Mouse (Mus musculus) frontal cortex, adult 2 months (tissue): ENCODE results near the gene Coro1a. TPM values are rescaled to one million over a fixed set of nuclear protein-coding genes. Genes with fewer than 3 reads are reported as not detected.
"Not testable (repeated sequence)": the region's sequence is repeated elsewhere in the genome, so short reads cannot be mapped to it uniquely, and the experiment has no call there.

Experiments used
- DNase-seq, 2 experiments: peaks; one replicate each; pipeline ENCODE4 v3.0.0; 2022; ENCODE audit warnings: low spot score in 1 of 2; ENCODE audit errors: extremely low spot score in 1 of 2
- polyA plus RNA-seq: library from polyadenylated mRNA; depleted of rRNA; stranded (reverse); fragments of >200 nt; gene quantifications from 2 replicates; pipeline ENCODE4 v1.2.3, GENCODE M21; 2012

The Coro1a gene
- polyA plus RNA-seq, 1 experiment: 145 TPM

- DNase-seq: no peak
These were observed 16.9 kb downstream of the Coro1a start for GRCm38 (mm10) chr7:126690737-126691136.

GRCm38 (mm10) chr7:126689021-126689420, 18.6 kb downstream of the Coro1a start:
- DNase-seq: no peak

- not testable (repeated sequence) for DNase-seq
These were observed 19.4 kb downstream of the Coro1a start for GRCm38 (mm10) chr7:126688156-126688555.

- no peak for DNase-seq
These were observed 26.4 kb downstream of the Coro1a start for GRCm38 (mm10) chr7:126681221-126681620.

- DNase-seq: no peak
These were observed 27.9 kb downstream of the Coro1a start for GRCm38 (mm10) chr7:126679683-126680082.

GRCm38 (mm10) chr7:126678545-126679341, 28.8 kb downstream of the Coro1a start:
- DNase-seq: no peak

- no peak for DNase-seq
These were observed 30.9 kb downstream of the Coro1a start for GRCm38 (mm10) chr7:126676631-126677220.

GRCm38 (mm10) chr7:126676207-126676606, 31.4 kb downstream of the Coro1a start, which contains the start of gene Sult1a1:
Gene Sult1a1, minus strand, starts transcription at chr7:126676432.
- no peak for DNase-seq

- DNase-seq: no peak
These were observed 32.5 kb downstream of the Coro1a start for GRCm38 (mm10) chr7:126675104-126675503.

GRCm38 (mm10) chr7:126672111-126672510, 35.5 kb downstream of the Coro1a start:
- no peak for DNase-seq

GRCm38 (mm10) chr7:126670152-126670551, 37.4 kb downstream of the Coro1a start:
- no peak for DNase-seq

- DNase-seq: no peak
These were observed 39.1 kb downstream of the Coro1a start for GRCm38 (mm10) chr7:126668452-126668851.

GRCm38 (mm10) chr7:126667495-126668090, 40.0 kb downstream of the Coro1a start:
- DNase-seq: no peak

GRCm38 (mm10) chr7:126665269-126665668, 42.3 kb downstream of the Coro1a start:
- no peak for DNase-seq

- no peak for DNase-seq
These were observed 43.9 kb downstream of the Coro1a start for GRCm38 (mm10) chr7:126663646-126664045.

GRCm38 (mm10) chr7:126659771-126660170, 47.8 kb downstream of the Coro1a start:
- no peak for DNase-seq

GRCm38 (mm10) chr7:126657522-126657921, 50.1 kb downstream of the Coro1a start:
- no peak for DNase-seq

GRCm38 (mm10) chr7:126655695-126656094, 51.9 kb downstream of the Coro1a start:
- no peak for DNase-seq

- DNase-seq: no peak
These were observed 53.6 kb downstream of the Coro1a start for GRCm38 (mm10) chr7:126653991-126654390.

GRCm38 (mm10) chr7:126650852-126651251, 56.7 kb downstream of the Coro1a start:
- no peak for DNase-seq
